ENCODE assay signal across 10 mouse cellular contexts in the genomic region with DNA sequence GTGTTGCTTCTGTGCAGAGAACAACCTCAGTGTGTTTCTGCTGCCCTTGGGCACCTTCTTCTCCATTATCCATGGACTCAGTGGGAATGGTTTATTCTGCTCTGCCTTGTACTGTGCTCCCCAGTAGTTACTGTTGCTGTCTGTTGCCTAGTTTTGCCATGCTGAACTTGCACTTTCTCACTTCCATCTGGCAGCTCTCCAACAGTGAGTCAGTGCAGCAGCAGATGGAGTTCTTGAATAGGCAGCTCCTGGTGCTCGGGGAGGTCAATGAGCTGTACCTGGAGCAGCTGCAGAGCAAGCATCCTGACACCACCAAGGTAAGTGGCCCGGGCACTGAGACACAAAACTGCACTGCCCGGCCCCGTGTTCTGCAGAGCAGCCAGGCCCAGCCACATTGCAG. TPM values are rescaled to one million over a fixed set of nuclear protein-coding genes. Genes with fewer than 3 reads are reported as not detected.
A peak's percentile ranks its signal among the peaks of the same experiment; 100 is the strongest.
DNase-seq lines count a peak whose midpoint lies in the region; ATAC-seq and TF ChIP-seq lines count a peak whose summit lies in the region.
"Had no signal": no experiment of that assay in that cellular context is flagged by ENCODE, and none has a peak within 500 bp of the region (broad histone marks: within the 10 kb centered on the region; RNA-seq: fewer than 3 reads in every experiment).

No protein-coding gene starts in this region.

- H3K9me3 ChIP-seq in hindbrain, postnatal 0 days (ENCODE audit: low read length): no peaks in the 10 kb centered on the region
- no peaks in the 10 kb centered on the region for H3K9me3 ChIP-seq in hindbrain, embryonic 14.5 days (ENCODE audit: control insufficient read depth, low read length)
- H3K9me3 ChIP-seq in hindbrain, embryonic 16.5 days (ENCODE audit: control insufficient read depth, low read length): no peaks in the 10 kb centered on the region
- H3K9me3 ChIP-seq: neural tube, embryonic 12.5 days had no signal

- TF ChIP-seq CTCF in hindbrain, postnatal 0 days (IDR thresholded peaks at IDR 0.05; ENCODE audit: low read depth): no peak
- TF ChIP-seq CTCF in Patski (IDR thresholded peaks at IDR 0.05): no peak

- no peak for ATAC-seq in hindbrain, postnatal 0 days
- ATAC-seq in hindbrain, embryonic 14.5 days (ENCODE audit: low FRiP score): no peak
- ATAC-seq in Patski: no peak
- no peak for ATAC-seq in hindbrain, embryonic 16.5 days
- ATAC-seq in erythroblast, adult 5-6 weeks (replicated peaks; ENCODE audit: low FRiP score, poor library complexity, severe bottlenecking): no peak
- ATAC-seq in megakaryocyte-erythroid progenitor cell, adult 5-6 weeks (replicated peaks; ENCODE audit: low FRiP score, low TSS enrichment, poor library complexity, severe bottlenecking): no peak

- H3K27ac ChIP-seq in hindbrain, postnatal 0 days: no peak overlapping the region
- no peak overlapping the region for H3K27ac ChIP-seq in hindbrain, embryonic 14.5 days
- H3K27ac ChIP-seq in hindbrain, embryonic 16.5 days (ENCODE audit: low read depth, low read length): no peak overlapping the region
- H3K27ac ChIP-seq: neural tube, embryonic 12.5 days had no signal

- 64% methylated on average over 4 of the region's 4 CpGs for WGBS in hindbrain, postnatal 0 days
- WGBS in hindbrain, embryonic 14.5 days: 84% methylated on average over 4 of the region's 4 CpGs
- 74% methylated on average over 4 of the region's 4 CpGs for WGBS in hindbrain, embryonic 16.5 days

- in situ Hi-C loops in Patski (cut with MboI; ENCODE audit: low pct_unique_long_range_greater_than_20kb): no loop called here

- CTCF ChIA-PET in Patski (lab: Charles Lee): interaction anchor here (0.9 to 1.0 kb wide), 2 partner anchors 54 to 57 kb away, joined by 4 read pairs; no protein-coding TSS in a partner anchor

- POLR2A ChIA-PET in Patski (lab: Charles Lee): no interaction called here

- no peak overlapping the region for H3K4me3 ChIP-seq in hindbrain, postnatal 0 days (ENCODE audit: low read length)
- no peak overlapping the region for H3K4me3 ChIP-seq in hindbrain, embryonic 14.5 days (replicated peaks; ENCODE audit: low read length)
- no peak overlapping the region for H3K4me3 ChIP-seq in hindbrain, embryonic 16.5 days (ENCODE audit: low read length)
- H3K4me3 ChIP-seq: neural tube, embryonic 12.5 days had no signal

- no peaks in the 10 kb centered on the region for H3K4me1 ChIP-seq in hindbrain, postnatal 0 days (ENCODE audit: insufficient read depth, low read length)
- no peaks in the 10 kb centered on the region for H3K4me1 ChIP-seq in hindbrain, embryonic 14.5 days (replicated peaks; ENCODE audit: control insufficient read depth, insufficient read depth, low read length)
- no peaks in the 10 kb centered on the region for H3K4me1 ChIP-seq in hindbrain, embryonic 16.5 days (ENCODE audit: control insufficient read depth, insufficient read depth, low read depth, low read length)
- H3K4me1 ChIP-seq: neural tube, embryonic 12.5 days had no signal

- peaks cover 77% of the 10 kb centered on the region for H3K36me3 ChIP-seq in hindbrain, postnatal 0 days (ENCODE audit: insufficient read depth, low read length)
- peaks cover 100% of the 10 kb centered on the region for H3K36me3 ChIP-seq in hindbrain, embryonic 14.5 days (replicated peaks; ENCODE audit: control insufficient read depth, insufficient read depth)
- H3K36me3 ChIP-seq in hindbrain, embryonic 16.5 days (ENCODE audit: control insufficient read depth, insufficient read depth, low read length): peaks cover 44% of the 10 kb centered on the region

- H3K9ac ChIP-seq in hindbrain, postnatal 0 days (replicated peaks; ENCODE audit: low read length): no peak overlapping the region
- H3K9ac ChIP-seq in hindbrain, embryonic 14.5 days: no peak overlapping the region
- H3K9ac ChIP-seq in hindbrain, embryonic 16.5 days (ENCODE audit: low read depth, low read length): no peak overlapping the region
- H3K9ac ChIP-seq: neural tube, embryonic 12.5 days had no signal

- peak; percentile 42 for DNase-seq in hindbrain, postnatal 0 days (ENCODE audit: low spot score)
- no peak for DNase-seq in hindbrain, embryonic 14.5 days (ENCODE audit: low spot score)
- DNase-seq in Patski (ENCODE audit: low read depth, low spot score): peak; percentile 44
- DNase-seq in cerebellum, postnatal 10 days: peak; percentile 25 to 31
- DNase-seq in layer of hippocampus, postnatal 36 days: peak; percentile 37 to 47

- H3K27me3 ChIP-seq in hindbrain, postnatal 0 days (ENCODE audit: insufficient read depth, low read length): no peaks in the 10 kb centered on the region
- no peaks in the 10 kb centered on the region for H3K27me3 ChIP-seq in hindbrain, embryonic 14.5 days (ENCODE audit: control insufficient read depth, insufficient read depth, low read length)
- no peaks in the 10 kb centered on the region for H3K27me3 ChIP-seq in Patski
- H3K27me3 ChIP-seq in hindbrain, embryonic 16.5 days (replicated peaks; ENCODE audit: control insufficient read depth, insufficient read depth, low read length): no peaks in the 10 kb centered on the region
- H3K27me3 ChIP-seq: neural tube, embryonic 12.5 days had no signal

- no peak overlapping the region for H3K4me2 ChIP-seq in hindbrain, postnatal 0 days (ENCODE audit: low read depth, low read length)
- no peak overlapping the region for H3K4me2 ChIP-seq in hindbrain, embryonic 14.5 days (replicated peaks)
- no peak overlapping the region for H3K4me2 ChIP-seq in hindbrain, embryonic 16.5 days (ENCODE audit: low read length)
- H3K4me2 ChIP-seq: neural tube, embryonic 12.5 days had no signal

RNA-seq across cellular contexts. Expression of a gene that starts 17.8 kb away (rescaled TPM):
- 0.89 TPM in 1 of 2 replicates, not detected in the other for total RNA-seq in hindbrain, postnatal 0 days (2014; rRNA removed)
- polyA plus RNA-seq in hindbrain, postnatal 0 days (2015; fragmentation: Nextera tagmentation; extraction: Ambion mirVana): 2.9 and 3.7 TPM in 2 replicates
- 4.1 and 6.2 TPM in 2 replicates for polyA plus RNA-seq in hindbrain, embryonic 14.5 days (2014; fragmentation: Nextera tagmentation; extraction: Ambion mirVana)
- polyA plus RNA-seq in Patski (2021): 2.4 TPM
- not detected for total RNA-seq in layer of hippocampus, postnatal 36 days (2021)
- polyA plus RNA-seq in hindbrain, embryonic 16.5 days (2015; fragmentation: Nextera tagmentation; extraction: Ambion mirVana): 3.2 and 3.4 TPM in 2 replicates
- total RNA-seq in erythroblast, adult 5-6 weeks (2015; ENCODE audit: low replicate concordance): not detected in 2 replicates
- total RNA-seq in erythroblast, adult 5-6 weeks (2017; ENCODE audit: low replicate concordance): 0.85 TPM in 1 of 2 replicates, not detected in the other
- 2.7 TPM in 1 of 2 replicates, not detected in the other for total RNA-seq in megakaryocyte-erythroid progenitor cell, adult 5-6 weeks (2014; fragmentation: Nextera tagmentation)
- total RNA-seq in megakaryocyte-erythroid progenitor cell, adult 5-6 weeks (2017): not detected in 2 replicates

RNA-seq across cellular contexts. Expression of a gene that starts 18.2 kb away (rescaled TPM):
- total RNA-seq in hindbrain, postnatal 0 days (2014; rRNA removed): 0.58 and 1.6 TPM in 2 replicates
- polyA plus RNA-seq in hindbrain, postnatal 0 days (2015; fragmentation: Nextera tagmentation; extraction: Ambion mirVana): 3.3 and 3.5 TPM in 2 replicates
- 2.2 and 2.7 TPM in 2 replicates for polyA plus RNA-seq in hindbrain, embryonic 14.5 days (2014; fragmentation: Nextera tagmentation; extraction: Ambion mirVana)
- 0.09 TPM for polyA plus RNA-seq in Patski (2021)
- 1 to 10 TPM; 1.0 to 1.7 TPM for total RNA-seq in layer of hippocampus, postnatal 36 days (2021)
- polyA plus RNA-seq in hindbrain, embryonic 16.5 days (2015; fragmentation: Nextera tagmentation; extraction: Ambion mirVana): 2.9 and 3.3 TPM in 2 replicates
- total RNA-seq in erythroblast, adult 5-6 weeks (2015; ENCODE audit: low replicate concordance): not detected in 2 replicates
- not detected in 2 replicates for total RNA-seq in erythroblast, adult 5-6 weeks (2017; ENCODE audit: low replicate concordance)
- 1.2 TPM in 1 of 2 replicates, not detected in the other for total RNA-seq in megakaryocyte-erythroid progenitor cell, adult 5-6 weeks (2014; fragmentation: Nextera tagmentation)
- not detected in 2 replicates for total RNA-seq in megakaryocyte-erythroid progenitor cell, adult 5-6 weeks (2017)

RNA-seq across cellular contexts. Expression of a gene that starts 40.7 kb away (rescaled TPM):
- total RNA-seq in hindbrain, postnatal 0 days (2014; rRNA removed): 33.9 and 42.3 TPM in 2 replicates
- 20.0 and 22.7 TPM in 2 replicates for polyA plus RNA-seq in hindbrain, postnatal 0 days (2015; fragmentation: Nextera tagmentation; extraction: Ambion mirVana)
- polyA plus RNA-seq in hindbrain, embryonic 14.5 days (2014; fragmentation: Nextera tagmentation; extraction: Ambion mirVana): 29.2 and 29.4 TPM in 2 replicates
- 16.8 TPM for polyA plus RNA-seq in Patski (2021)
- total RNA-seq in layer of hippocampus, postnatal 36 days (2021): 10 to 100 TPM; 41.8 to 44.5 TPM
- 28.8 and 30.6 TPM in 2 replicates for polyA plus RNA-seq in hindbrain, embryonic 16.5 days (2015; fragmentation: Nextera tagmentation; extraction: Ambion mirVana)
- total RNA-seq in erythroblast, adult 5-6 weeks (2015; ENCODE audit: low replicate concordance): 26.3 and 27.9 TPM in 2 replicates
- 31.6 and 53.1 TPM in 2 replicates for total RNA-seq in erythroblast, adult 5-6 weeks (2017; ENCODE audit: low replicate concordance)
- total RNA-seq in megakaryocyte-erythroid progenitor cell, adult 5-6 weeks (2014; fragmentation: Nextera tagmentation): 20.1 and 32.0 TPM in 2 replicates
- 10.9 and 24.3 TPM in 2 replicates for total RNA-seq in megakaryocyte-erythroid progenitor cell, adult 5-6 weeks (2017)

RNA-seq across cellular contexts. Expression of a gene that starts 59.9 kb away (rescaled TPM):
- total RNA-seq in hindbrain, postnatal 0 days (2014; rRNA removed): not detected in 2 replicates
- not detected in 2 replicates for polyA plus RNA-seq in hindbrain, postnatal 0 days (2015; fragmentation: Nextera tagmentation; extraction: Ambion mirVana)
- polyA plus RNA-seq in hindbrain, embryonic 14.5 days (2014; fragmentation: Nextera tagmentation; extraction: Ambion mirVana): not detected in 2 replicates
- polyA plus RNA-seq in Patski (2021): not detected
- total RNA-seq in layer of hippocampus, postnatal 36 days (2021): not detected
- polyA plus RNA-seq in hindbrain, embryonic 16.5 days (2015; fragmentation: Nextera tagmentation; extraction: Ambion mirVana): not detected in 2 replicates
- total RNA-seq in erythroblast, adult 5-6 weeks (2015; ENCODE audit: low replicate concordance): 45.9 and 46.2 TPM in 2 replicates
- total RNA-seq in erythroblast, adult 5-6 weeks (2017; ENCODE audit: low replicate concordance): 26.5 and 53.9 TPM in 2 replicates
- 331 and 332 TPM in 2 replicates for total RNA-seq in megakaryocyte-erythroid progenitor cell, adult 5-6 weeks (2014; fragmentation: Nextera tagmentation)
- 91.3 and 113 TPM in 2 replicates for total RNA-seq in megakaryocyte-erythroid progenitor cell, adult 5-6 weeks (2017)
- total RNA-seq: left cerebral cortex, postnatal 10 days had no signal
